Mouse (Mus musculus): ENCODE measurements around the gene Gm10518. TPM values are rescaled to one million over a fixed set of nuclear protein-coding genes. Genes with fewer than 3 reads are reported as not detected.

The Gm10518 gene
- polyA plus RNA-seq (2015; fragmentation: Nextera tagmentation; extraction: Ambion mirVana) = not detected in 2 replicates

DNA sequence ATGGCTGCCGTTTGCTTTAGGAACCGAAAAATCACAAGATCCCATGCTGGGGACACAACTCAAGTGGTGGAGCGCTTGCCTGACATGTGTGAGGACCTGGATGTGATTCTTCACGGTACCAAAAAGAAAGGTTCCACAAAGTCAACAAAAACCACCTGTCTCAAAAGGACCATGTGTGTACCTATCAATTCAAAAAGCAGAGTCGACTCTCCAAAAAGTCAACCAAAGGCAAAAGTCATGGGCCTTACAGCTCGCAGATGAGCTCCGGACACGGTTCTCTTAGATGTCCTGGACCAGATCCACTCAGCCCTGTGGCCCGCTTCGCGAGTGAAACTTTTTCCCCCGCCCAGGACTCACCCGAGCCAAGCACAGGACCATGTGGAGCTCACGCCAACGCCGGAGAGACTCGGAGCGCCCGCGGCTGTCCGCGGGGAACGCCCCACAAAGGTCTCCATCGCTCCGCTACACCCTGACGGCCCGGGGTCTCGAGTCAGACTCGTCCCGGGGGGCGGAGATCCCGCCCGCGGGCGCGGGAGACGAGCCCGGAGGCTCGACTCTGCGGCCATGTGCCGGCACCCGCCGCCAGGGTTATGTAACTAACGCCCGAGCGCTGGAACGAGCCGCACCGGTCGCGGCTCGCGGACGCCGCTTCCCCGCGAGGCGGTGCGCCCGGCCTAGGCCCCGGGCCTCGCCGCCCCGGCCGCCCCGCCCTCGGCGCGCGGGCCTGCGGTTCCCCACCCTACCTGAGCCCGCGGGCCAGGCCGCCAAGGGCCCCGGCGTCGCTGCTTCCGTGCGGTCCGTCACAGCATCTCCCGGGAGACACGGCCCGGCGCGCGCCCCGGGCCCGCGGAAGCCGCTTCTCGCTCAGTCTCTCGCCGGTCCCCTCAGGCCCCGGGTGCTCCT, at the start of gene Gm10518:
TSS of gene Gm10518 (plus strand) at position 767 of the 903 bp plus-strand sequence.
- H3K4me3 ChIP-seq (ENCODE audit: low read depth, low read length) = peak within 1 kb of the TSS; percentile 93

GRCm38 (mm10) chr1:179756477-179756876, 46.7 kb upstream of the Gm10518 start:
- no peak for ATAC-seq

More for the DNA sequence above, at the start of gene Gm10518:
- Histone ChIP-seq H3K36me3 (ENCODE audit: control insufficient read depth, insufficient read depth, low read length) (peaks cover 3% of the 10 kb centered on the region; the same call in 1 of the 2 replicates), H3K27me3 (ENCODE audit: control insufficient read depth, insufficient read depth, low read depth, low read length) (no peaks in the 10 kb centered on the region), H3K4me1 (ENCODE audit: control insufficient read depth, insufficient read depth, low read length) (peaks cover 21% of the 10 kb centered on the region), H3K4me2 (ENCODE audit: low read length) (peak within 1 kb of the TSS; percentile 66), H3K9me3 (replicated peaks; ENCODE audit: control insufficient read depth, low read length, poor library complexity, severe bottlenecking) (no peaks in the 10 kb centered on the region), H3K9ac (ENCODE audit: low read depth, low read length) (peak within 1 kb of the TSS; percentile 70), H3K27ac (ENCODE audit: low read length) (peak within 1 kb of the TSS; percentile 82)
- 1% methylated on average over 61 of the region's 94 CpGs for WGBS
- peak; percentile 26 for ATAC-seq

GRCm38 (mm10) chr1:179760086-179760485, 43.1 kb upstream of the Gm10518 start:
- Histone ChIP-seq H3K9ac (ENCODE audit: low read depth, low read length) (no peak overlapping the region), H3K4me3 (ENCODE audit: low read depth, low read length) (no peak overlapping the region), H3K36me3 (ENCODE audit: control insufficient read depth, insufficient read depth, low read length) (peaks cover 37% of the 10 kb centered on the region), H3K27ac (ENCODE audit: low read length) (no peak overlapping the region), H3K27me3 (ENCODE audit: control insufficient read depth, insufficient read depth, low read depth, low read length) (no peaks in the 10 kb centered on the region), H3K9me3 (replicated peaks; ENCODE audit: control insufficient read depth, low read length, poor library complexity, severe bottlenecking) (no peaks in the 10 kb centered on the region), H3K4me1 (ENCODE audit: control insufficient read depth, insufficient read depth, low read length) (no peaks in the 10 kb centered on the region), H3K4me2 (ENCODE audit: low read length) (no peak overlapping the region)
- 98% methylated on average over 5 of the region's 5 CpGs for WGBS
- no peak for ATAC-seq

More at GRCm38 (mm10) chr1:179756477-179756876, 46.7 kb upstream of the Gm10518 start:
- Histone ChIP-seq H3K4me1 (ENCODE audit: control insufficient read depth, insufficient read depth, low read length) (no peaks in the 10 kb centered on the region), H3K9me3 (replicated peaks; ENCODE audit: control insufficient read depth, low read length, poor library complexity, severe bottlenecking) (no peaks in the 10 kb centered on the region), H3K4me3 (ENCODE audit: low read depth, low read length) (no peak overlapping the region), H3K36me3 (ENCODE audit: control insufficient read depth, insufficient read depth, low read length) (peaks cover 42% of the 10 kb centered on the region), H3K4me2 (ENCODE audit: low read length) (no peak overlapping the region), H3K27me3 (ENCODE audit: control insufficient read depth, insufficient read depth, low read depth, low read length) (no peaks in the 10 kb centered on the region), H3K27ac (ENCODE audit: low read length) (no peak overlapping the region), H3K9ac (ENCODE audit: low read depth, low read length) (no peak overlapping the region)

- 92% methylated on average over 4 of the region's 4 CpGs for WGBS
- no peaks in the 10 kb centered on the region for H3K4me1 ChIP-seq (ENCODE audit: control insufficient read depth, insufficient read depth, low read length)
- no peak overlapping the region for H3K9ac ChIP-seq (ENCODE audit: low read depth, low read length)
- H3K4me2 ChIP-seq (ENCODE audit: low read length) = no peak overlapping the region
- no peak for ATAC-seq
- no peak overlapping the region for H3K4me3 ChIP-seq (ENCODE audit: low read depth, low read length)
- H3K27ac ChIP-seq (ENCODE audit: low read length) = no peak overlapping the region
- peaks cover 37% of the 10 kb centered on the region for H3K36me3 ChIP-seq (ENCODE audit: control insufficient read depth, insufficient read depth, low read length)
- no peaks in the 10 kb centered on the region for H3K9me3 ChIP-seq (replicated peaks; ENCODE audit: control insufficient read depth, low read length, poor library complexity, severe bottlenecking)
- no peaks in the 10 kb centered on the region for H3K27me3 ChIP-seq (ENCODE audit: control insufficient read depth, insufficient read depth, low read depth, low read length)
Observed at GRCm38 (mm10) chr1:179760553-179760952, 42.6 kb upstream of the Gm10518 start.

DNA sequence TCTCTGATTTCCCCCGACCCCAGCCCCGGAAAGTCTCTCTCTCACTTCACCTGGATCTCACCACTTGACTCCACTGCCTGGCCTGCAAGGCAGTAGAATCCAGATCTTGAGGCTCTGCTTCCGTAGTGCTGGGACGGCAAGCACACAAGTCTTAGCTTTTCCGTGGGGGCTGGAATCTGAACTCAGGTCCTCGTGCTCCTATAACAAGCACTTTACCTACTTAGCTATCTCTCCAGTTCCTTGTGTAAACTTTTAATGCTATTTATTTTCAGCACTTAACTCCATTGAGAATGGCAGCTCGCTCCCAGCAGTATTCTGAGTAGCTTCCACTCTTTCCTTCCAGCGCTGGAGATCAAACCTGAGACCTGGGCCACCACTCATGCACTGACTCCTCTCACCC, 26.3 kb upstream of the Gm10518 start:
- Histone ChIP-seq H3K27me3 (ENCODE audit: control insufficient read depth, insufficient read depth, low read depth, low read length) (no peaks in the 10 kb centered on the region), H3K4me3 (ENCODE audit: low read depth, low read length) (no peak overlapping the region), H3K9ac (ENCODE audit: low read depth, low read length) (no peak overlapping the region), H3K9me3 (replicated peaks; ENCODE audit: control insufficient read depth, low read length, poor library complexity, severe bottlenecking) (no peaks in the 10 kb centered on the region), H3K27ac (ENCODE audit: low read length) (no peak overlapping the region), H3K36me3 (ENCODE audit: control insufficient read depth, insufficient read depth, low read length) (peaks cover 37% of the 10 kb centered on the region), H3K4me1 (ENCODE audit: control insufficient read depth, insufficient read depth, low read length) (no peaks in the 10 kb centered on the region), H3K4me2 (ENCODE audit: low read length) (no peak overlapping the region)
- WGBS = 94% methylated on average over 8 of the region's 8 CpGs
- ATAC-seq = no peak

GRCm38 (mm10) chr1:179784098-179784497, 19.1 kb upstream of the Gm10518 start:
- H3K4me3 ChIP-seq (ENCODE audit: low read depth, low read length) = no peak overlapping the region

GRCm38 (mm10) chr1:179785502-179785901, 17.7 kb upstream of the Gm10518 start:
- Histone ChIP-seq H3K36me3 (ENCODE audit: control insufficient read depth, insufficient read depth, low read length) (peaks cover 26% of the 10 kb centered on the region), H3K4me1 (ENCODE audit: control insufficient read depth, insufficient read depth, low read length) (no peaks in the 10 kb centered on the region), H3K9ac (ENCODE audit: low read depth, low read length) (no peak overlapping the region), H3K4me2 (ENCODE audit: low read length) (no peak overlapping the region), H3K27ac (ENCODE audit: low read length) (no peak overlapping the region), H3K9me3 (replicated peaks; ENCODE audit: control insufficient read depth, low read length, poor library complexity, severe bottlenecking) (no peaks in the 10 kb centered on the region), H3K4me3 (ENCODE audit: low read depth, low read length) (no peak overlapping the region), H3K27me3 (ENCODE audit: control insufficient read depth, insufficient read depth, low read depth, low read length) (no peaks in the 10 kb centered on the region)
- no peak for ATAC-seq
- WGBS = 94% methylated on average over 5 of the region's 5 CpGs

More at GRCm38 (mm10) chr1:179784098-179784497, 19.1 kb upstream of the Gm10518 start:
- Histone ChIP-seq H3K4me1 (ENCODE audit: control insufficient read depth, insufficient read depth, low read length) (no peaks in the 10 kb centered on the region), H3K9me3 (replicated peaks; ENCODE audit: control insufficient read depth, low read length, poor library complexity, severe bottlenecking) (no peaks in the 10 kb centered on the region), H3K27me3 (ENCODE audit: control insufficient read depth, insufficient read depth, low read depth, low read length) (no peaks in the 10 kb centered on the region), H3K36me3 (ENCODE audit: control insufficient read depth, insufficient read depth, low read length) (peaks cover 27% of the 10 kb centered on the region), H3K4me2 (ENCODE audit: low read length) (no peak overlapping the region), H3K27ac (ENCODE audit: low read length) (no peak overlapping the region), H3K9ac (ENCODE audit: low read depth, low read length) (no peak overlapping the region)
- no peak for ATAC-seq
- WGBS = 90% methylated on average over 4 of the region's 4 CpGs

DNA sequence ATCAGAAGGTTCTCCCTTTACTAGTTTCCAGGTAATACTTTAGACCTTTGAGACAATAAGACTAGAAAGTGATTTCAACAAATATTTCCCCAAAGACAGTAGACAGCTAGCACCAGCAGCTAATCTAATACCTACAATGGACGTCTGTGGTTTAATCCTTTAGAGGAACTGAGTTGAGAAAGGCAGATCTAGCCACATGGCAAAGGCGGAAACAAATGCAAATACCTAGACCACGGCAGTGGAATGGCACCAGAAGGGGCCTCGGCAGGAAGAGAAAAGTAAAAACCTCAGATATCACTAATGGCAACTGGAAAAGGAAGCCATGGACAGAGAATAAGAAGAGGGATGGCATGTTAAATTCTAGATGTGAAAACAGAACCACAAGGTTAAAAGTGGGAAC, 15.9 kb upstream of the Gm10518 start:
- Histone ChIP-seq H3K27me3 (ENCODE audit: control insufficient read depth, insufficient read depth, low read depth, low read length) (no peaks in the 10 kb centered on the region), H3K36me3 (ENCODE audit: control insufficient read depth, insufficient read depth, low read length) (peaks cover 24% of the 10 kb centered on the region), H3K4me2 (ENCODE audit: low read length) (no peak overlapping the region), H3K9ac (ENCODE audit: low read depth, low read length) (no peak overlapping the region), H3K9me3 (replicated peaks; ENCODE audit: control insufficient read depth, low read length, poor library complexity, severe bottlenecking) (no peaks in the 10 kb centered on the region), H3K27ac (ENCODE audit: low read length) (no peak overlapping the region), H3K4me1 (ENCODE audit: control insufficient read depth, insufficient read depth, low read length) (no peaks in the 10 kb centered on the region), H3K4me3 (ENCODE audit: low read depth, low read length) (no peak overlapping the region)
- WGBS = 83% methylated on average over 4 of the region's 4 CpGs
- ATAC-seq = no peak

GRCm38 (mm10) chr1:179798794-179799193, 4.4 kb upstream of the Gm10518 start:
- H3K4me1 ChIP-seq (ENCODE audit: control insufficient read depth, insufficient read depth, low read length) = peaks cover 15% of the 10 kb centered on the region
- H3K4me3 ChIP-seq (ENCODE audit: low read depth, low read length) = no peak overlapping the region
- H3K27me3 ChIP-seq (ENCODE audit: control insufficient read depth, insufficient read depth, low read depth, low read length) = no peaks in the 10 kb centered on the region
- no peak for ATAC-seq
- H3K9me3 ChIP-seq (replicated peaks; ENCODE audit: control insufficient read depth, low read length, poor library complexity, severe bottlenecking) = no peaks in the 10 kb centered on the region
- H3K4me2 ChIP-seq (ENCODE audit: low read length) = no peak overlapping the region
- H3K36me3 ChIP-seq (ENCODE audit: control insufficient read depth, insufficient read depth, low read length) = peaks cover 25% of the 10 kb centered on the region
- H3K9ac ChIP-seq (ENCODE audit: low read depth, low read length) = no peak overlapping the region
- H3K27ac ChIP-seq (ENCODE audit: low read length) = no peak overlapping the region

Data from midbrain, embryonic 16.5 days (tissue).